Mouse (Mus musculus) heart, adult 2 months (tissue): ENCODE data around the gene Ciz1.

Experiments used
- CTCF ChIP-seq: fragments of 200-600 bp; IDR thresholded peaks from 2 replicates; pipeline ENCODE4 v1.8.1; 2022; ENCODE audit warnings: antibody characterized with exemption, mild to moderate bottlenecking, moderate library complexity
- EP300 ChIP-seq: fragments of 200-500 bp; IDR thresholded peaks from 2 replicates; pipeline ENCODE4 v1.6.1; 2011; ENCODE audit warnings: low read depth, low read length, control low read depth; ENCODE audit not compliant: insufficient read depth
- POLR2A ChIP-seq: fragments of 200-500 bp; IDR thresholded peaks from 2 replicates; pipeline ENCODE4 v1.6.1; 2011; ENCODE audit warnings: mild to moderate bottlenecking, low read depth, low read length, control low read depth; ENCODE audit not compliant: insufficient read depth

- TF ChIP-seq CTCF (no peak), POLR2A (no peak), EP300 (no peak)
Observed at GRCm38 (mm10) chr2:32327200-32327599, 24.9 kb upstream of the Ciz1 start.
